Mouse (Mus musculus) bone marrow macrophage, adult 2 months (primary cell): ENCODE measurements at regions not wholly inside any gene's neighbourhood (a gene's known extent, or its start where the extent isn't known, plus 50 kb on each side); places are given as distances from the start of the nearest gene placed in this dataset.

ENCODE experiments used
- CTCF ChIP-seq: IDR thresholded peaks from 2 replicates; pipeline ENCODE4 v1.5.1; 2012; ENCODE audit warnings: low read depth, mild to moderate bottlenecking, low read length, moderate library complexity
- POLR2A ChIP-seq: IDR thresholded peaks from 2 replicates; pipeline ENCODE4 v1.6.1; 2012; ENCODE audit warnings: mild to moderate bottlenecking, low read depth, low read length, borderline replicate concordance

DNA sequence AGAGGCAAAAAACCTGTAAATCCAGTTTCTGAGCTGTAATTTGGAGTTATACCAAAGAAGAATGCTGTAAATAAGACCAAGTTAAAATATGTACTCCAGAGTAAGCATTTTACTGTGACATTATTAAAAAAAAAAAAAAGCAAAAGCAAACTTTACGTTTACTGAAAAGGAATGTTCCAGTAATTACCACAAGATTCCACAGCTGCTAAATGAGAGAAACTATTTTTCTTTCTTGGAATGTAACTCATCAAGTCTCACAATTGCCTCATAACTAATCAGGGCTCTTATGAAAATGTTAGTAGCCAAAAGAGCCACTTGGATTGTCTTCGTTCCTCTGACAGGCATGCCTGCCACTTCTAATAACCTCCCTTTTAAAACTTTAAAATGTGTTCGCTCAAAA lies 210.5 kb upstream of the Cited2 start:
- TF ChIP-seq POLR2A (no peak), CTCF (no peak)
